In genomic region chr17:33779967-33780295, GRCm38 (mm10) we compare ENCODE assay signal across 8 mouse cellular contexts. TPM values are rescaled to one million over a fixed set of nuclear protein-coding genes. Genes with fewer than 3 reads are reported as not detected.
DNase-seq lines count a peak whose midpoint lies in the region; ATAC-seq and TF ChIP-seq lines count a peak whose summit lies in the region.

No protein-coding gene starts in this region.

- H3K27me3 ChIP-seq in lung, embryonic 14.5 days (ENCODE audit: insufficient read depth, low read length), result no peaks in the 10 kb centered on the region
- H3K27me3 ChIP-seq in intestine, embryonic 16.5 days (replicated peaks; ENCODE audit: control insufficient read depth, insufficient read depth, low read length), result no peaks in the 10 kb centered on the region
- H3K27me3 ChIP-seq in small intestine, adult 2 months (ENCODE audit: control insufficient read depth, insufficient read depth, low read length), result no peaks in the 10 kb centered on the region

- no peak for TF ChIP-seq CTCF in lung, embryonic 14.5 days (IDR thresholded peaks at IDR 0.05; ENCODE audit: low read depth)
- TF ChIP-seq CTCF in small intestine, adult 2 months (IDR thresholded peaks at IDR 0.05; ENCODE audit: extremely low read depth, insufficient read length, insufficient replicate concordance, low read depth, low read length), result no peak

- H3K4me1 ChIP-seq in lung, embryonic 14.5 days (ENCODE audit: insufficient read depth), result peaks cover 37% of the 10 kb centered on the region
- peaks cover 44% of the 10 kb centered on the region for H3K4me1 ChIP-seq in intestine, embryonic 16.5 days (ENCODE audit: control insufficient read depth, insufficient read depth, low read length)
- H3K4me1 ChIP-seq in small intestine, adult 2 months (ENCODE audit: control insufficient read depth, insufficient read depth, insufficient read length, low read length), result peaks cover 38% of the 10 kb centered on the region

- no peak; the same call in 1 of the 2 replicates for ATAC-seq in lung, embryonic 14.5 days (ENCODE audit: insufficient read depth)
- no peak for ATAC-seq in intestine, embryonic 16.5 days
- no peak for ATAC-seq in megakaryocyte progenitor cell, adult 5-6 weeks (replicated peaks; ENCODE audit: poor library complexity)

- H3K4me3 ChIP-seq in lung, embryonic 14.5 days (ENCODE audit: low read depth, low read length), result peak overlapping the region; percentile 52
- H3K4me3 ChIP-seq in intestine, embryonic 16.5 days (ENCODE audit: low read length), result peak overlapping the region; percentile 61
- no peak overlapping the region for H3K4me3 ChIP-seq in small intestine, adult 2 months (ENCODE audit: low read depth, low read length)

- H3K9me3 ChIP-seq in lung, embryonic 14.5 days (ENCODE audit: low read depth, low read length), result no peaks in the 10 kb centered on the region
- no peaks in the 10 kb centered on the region for H3K9me3 ChIP-seq in intestine, embryonic 16.5 days (ENCODE audit: control insufficient read depth, low read length)

- TF ChIP-seq POLR2A in small intestine, adult 2 months (IDR thresholded peaks at IDR 0.05; ENCODE audit: low read depth, low read length), result no peak

- H3K9ac ChIP-seq in lung, embryonic 14.5 days, result peak overlapping the region; percentile 50; the same call in 1 of the 2 replicates
- peak overlapping the region; percentile 40; the same call in 1 of the 2 replicates for H3K9ac ChIP-seq in intestine, embryonic 16.5 days (ENCODE audit: low read depth, low read length)

- H3K27ac ChIP-seq in lung, embryonic 14.5 days (ENCODE audit: low read depth), result peak overlapping the region; percentile 88
- H3K27ac ChIP-seq in intestine, embryonic 16.5 days (ENCODE audit: low read length), result peak overlapping the region; percentile 74
- 0 out of 2 replicates have a peak overlapping the region, but pooled peaks have one; percentile 64 for H3K27ac ChIP-seq in small intestine, adult 2 months (ENCODE audit: insufficient read depth, low read depth, low read length)

- H3K4me2 ChIP-seq in lung, embryonic 14.5 days, result peak overlapping the region; percentile 76
- peak overlapping the region; percentile 87 for H3K4me2 ChIP-seq in intestine, embryonic 16.5 days (ENCODE audit: low read depth, low read length)

- peaks cover 38% of the 10 kb centered on the region for H3K36me3 ChIP-seq in lung, embryonic 14.5 days (ENCODE audit: insufficient read depth)
- peaks cover 8% of the 10 kb centered on the region; the same call in 1 of the 2 replicates for H3K36me3 ChIP-seq in intestine, embryonic 16.5 days (ENCODE audit: control insufficient read depth, insufficient read depth, low read length)
- H3K36me3 ChIP-seq in small intestine, adult 2 months (ENCODE audit: control insufficient read depth, insufficient read depth, low read length), result peaks cover 4% of the 10 kb centered on the region; the same call in 1 of the 2 replicates

- 67% methylated on average over 5 of the region's 5 CpGs for WGBS in lung, embryonic 14.5 days
- 74% methylated on average over 5 of the region's 5 CpGs for WGBS in intestine, embryonic 16.5 days
- 63% methylated on average over 5 of the region's 5 CpGs for WGBS in small intestine, adult 2 months

- DNase-seq in embryo, embryonic 10.5 days (ENCODE audit: low spot score), result peak; percentile 22
- DNase-seq in embryo, embryonic 10 days (ENCODE audit: low spot score), result no peak
- DNase-seq in lung, embryonic 14.5 days, result peak; percentile 46
- no peak for DNase-seq in lung, postnatal 25 days (ENCODE audit: low spot score)
- DNase-seq in urinary bladder, postnatal 36 days (ENCODE audit: low spot score in 2 of 2), result no peak

RNA-seq across cellular contexts. Expression of gene Angptl4, which starts 1.7 kb away (rescaled TPM):
- polyA plus RNA-seq in lung, embryonic 14.5 days (2014; fragmentation: Nextera tagmentation; extraction: Ambion mirVana), result 31.9 and 35.4 TPM in 2 replicates
- 22.4 and 24.5 TPM in 2 replicates for polyA plus RNA-seq in intestine, embryonic 16.5 days (2015; fragmentation: Nextera tagmentation; extraction: Ambion mirVana)
- 14.7 and 57.3 TPM in 2 replicates for polyA plus RNA-seq in small intestine, adult 2 months (2012; rRNA removed)
- total RNA-seq in megakaryocyte progenitor cell, adult 5-6 weeks (2015), result 7.3 and 9.2 TPM in 2 replicates
- total RNA-seq in megakaryocyte progenitor cell, adult 5-6 weeks (2017), result 8.4 and 9.7 TPM in 2 replicates

RNA-seq across cellular contexts. Expression of gene Rab11b, which starts 19.6 kb away (rescaled TPM):
- polyA plus RNA-seq in lung, embryonic 14.5 days (2014; fragmentation: Nextera tagmentation; extraction: Ambion mirVana), result 241 and 278 TPM in 2 replicates
- 193 and 220 TPM in 2 replicates for polyA plus RNA-seq in intestine, embryonic 16.5 days (2015; fragmentation: Nextera tagmentation; extraction: Ambion mirVana)
- 171 and 431 TPM in 2 replicates for polyA plus RNA-seq in small intestine, adult 2 months (2012; rRNA removed)
- 75.7 and 89.0 TPM in 2 replicates for total RNA-seq in megakaryocyte progenitor cell, adult 5-6 weeks (2015)
- total RNA-seq in megakaryocyte progenitor cell, adult 5-6 weeks (2017), result 24.4 and 30.6 TPM in 2 replicates

RNA-seq across cellular contexts. Expression of gene Kank3, which starts 30.4 kb away (rescaled TPM):
- polyA plus RNA-seq in lung, embryonic 14.5 days (2014; fragmentation: Nextera tagmentation; extraction: Ambion mirVana), result 65.1 and 65.4 TPM in 2 replicates
- 22.7 and 23.5 TPM in 2 replicates for polyA plus RNA-seq in intestine, embryonic 16.5 days (2015; fragmentation: Nextera tagmentation; extraction: Ambion mirVana)
- 20.6 and 21.1 TPM in 2 replicates for polyA plus RNA-seq in small intestine, adult 2 months (2012; rRNA removed)
- total RNA-seq in megakaryocyte progenitor cell, adult 5-6 weeks (2015), result 9.6 and 12.7 TPM in 2 replicates
- 5.7 and 9.7 TPM in 2 replicates for total RNA-seq in megakaryocyte progenitor cell, adult 5-6 weeks (2017)

RNA-seq across cellular contexts. Expression of gene Rps28, which starts 44.4 kb away (rescaled TPM):
- polyA plus RNA-seq in lung, embryonic 14.5 days (2014; fragmentation: Nextera tagmentation; extraction: Ambion mirVana), result 1,180 and 1,276 TPM in 2 replicates
- polyA plus RNA-seq in intestine, embryonic 16.5 days (2015; fragmentation: Nextera tagmentation; extraction: Ambion mirVana), result 838 and 894 TPM in 2 replicates
- 296 and 444 TPM in 2 replicates for polyA plus RNA-seq in small intestine, adult 2 months (2012; rRNA removed)
- total RNA-seq in megakaryocyte progenitor cell, adult 5-6 weeks (2015), result 1,132 and 1,209 TPM in 2 replicates
- total RNA-seq in megakaryocyte progenitor cell, adult 5-6 weeks (2017), result 2,303 and 3,173 TPM in 2 replicates

RNA-seq across cellular contexts. Expression of gene Ndufa7, which starts 44.4 kb away (rescaled TPM):
- 470 and 474 TPM in 2 replicates for polyA plus RNA-seq in lung, embryonic 14.5 days (2014; fragmentation: Nextera tagmentation; extraction: Ambion mirVana)
- 533 and 550 TPM in 2 replicates for polyA plus RNA-seq in intestine, embryonic 16.5 days (2015; fragmentation: Nextera tagmentation; extraction: Ambion mirVana)
- 337 and 417 TPM in 2 replicates for polyA plus RNA-seq in small intestine, adult 2 months (2012; rRNA removed)
- 161 and 174 TPM in 2 replicates for total RNA-seq in megakaryocyte progenitor cell, adult 5-6 weeks (2015)
- 122 and 151 TPM in 2 replicates for total RNA-seq in megakaryocyte progenitor cell, adult 5-6 weeks (2017)

Comparison
In these comparisons a context has a peak if more than half of its experiments do, and no peak if none do; other contexts are left out.
1. DNase-seq: peak in embryo, embryonic 10.5 days (single experiment) and lung, embryonic 14.5 days (single experiment); none in embryo, embryonic 10 days (single experiment), lung, postnatal 25 days (single experiment) and urinary bladder, postnatal 36 days (0 of 2).
2. Peak in every context shown above with its lines, with median percentiles within 50 percentile points of each other: H3K27ac ChIP-seq.